Mouse (Mus musculus): ENCODE measurements around the gene Tmem40. TPM values are rescaled to one million over a fixed set of nuclear protein-coding genes. Genes with fewer than 3 reads are reported as not detected.

Tmem40 gene
- total and polyA plus RNA-seq, 3 experiments, result 13.8 to 16.4 TPM; not detected in 1

GRCm38 (mm10) chr6:115803541-115804382 lies 41.6 kb upstream of the Tmem40 start:
- Histone ChIP-seq H3K36me3 (ENCODE audit: control insufficient read depth in 1 of 2, insufficient read depth in 2 of 2, low read length in 2 of 2) (peaks cover 6 to 14% of the 10 kb centered on the region in 2 experiments), H3K9me3 (replicated peaks; ENCODE audit: insufficient read depth, low read length) (no peaks in the 10 kb centered on the region)
- peak; percentile 83 for DNase-seq (ENCODE audit: low read depth, low spot score)

GRCm38 (mm10) chr6:115801811-115802210 lies 39.6 kb upstream of the Tmem40 start:
- Histone ChIP-seq H3K4me1 (ENCODE audit: control insufficient read depth in 1 of 2, insufficient read depth in 2 of 2, low read length in 2 of 2) (0 out of 4 replicates have a peak, but pooled peaks cover 0 to 8% of the 10 kb centered on the region in 2 experiments), H3K36me3 (ENCODE audit: control insufficient read depth in 1 of 2, insufficient read depth in 2 of 2, low read length in 2 of 2) (peaks cover 6 to 8% of the 10 kb centered on the region in 2 experiments)
- TF ChIP-seq MXI1 (IDR thresholded peaks at IDR 0.05; ENCODE audit: low read depth, low read length), result no peak
- no peak for TF ChIP-seq ZMIZ1 (IDR thresholded peaks at IDR 0.05; ENCODE audit: low read depth, low read length)
- no peak for TF ChIP-seq USF2 (IDR thresholded peaks at IDR 0.05; ENCODE audit: borderline replicate concordance in 1 of 2, insufficient read depth in 1 of 2, low read depth in 1 of 2, low read length in 2 of 2)
- no peak for TF ChIP-seq POLR2AphosphoS5 (IDR thresholded peaks at IDR 0.05; ENCODE audit: borderline replicate concordance, low read depth, low read length)
- no peak for TF ChIP-seq EP300 (IDR thresholded peaks at IDR 0.05; ENCODE audit: low read depth in 1 of 2, low read length in 2 of 2)
- TF ChIP-seq CTCF (IDR thresholded peaks at IDR 0.05 in 2 of 3, conservative IDR thresholded peaks at IDR 0.05 in 1 of 3; ENCODE audit: control insufficient read depth in 1 of 3, insufficient read depth in 1 of 3, low read depth in 2 of 3, low read length in 3 of 3, poor library complexity in 1 of 3, severe bottlenecking in 1 of 3), result no peak
- no peak for TF ChIP-seq ETS1 (IDR thresholded peaks at IDR 0.05; ENCODE audit: low read depth, low read length)
- TF ChIP-seq SMC3 (IDR thresholded peaks at IDR 0.05; ENCODE audit: low read depth, low read length), result no peak
- TF ChIP-seq MAZ (IDR thresholded peaks at IDR 0.05; ENCODE audit: low read depth, low read length), result no peak
- TF ChIP-seq NRF1 (IDR thresholded peaks at IDR 0.05; ENCODE audit: insufficient read depth, low read depth, low read length, poor library complexity, severe bottlenecking), result no peak
- no peak for TF ChIP-seq JUND (IDR thresholded peaks at IDR 0.05; ENCODE audit: low read depth, low read length)
- TF ChIP-seq SIN3A (IDR thresholded peaks at IDR 0.05; ENCODE audit: low read length), result no peak
- TF ChIP-seq ZNF384 (IDR thresholded peaks at IDR 0.05; ENCODE audit: low read depth, low read length), result no peak
- TF ChIP-seq TCF12 (IDR thresholded peaks at IDR 0.05; ENCODE audit: low read depth, low read length), result no peak
- TF ChIP-seq TAL1 (IDR thresholded peaks at IDR 0.05; ENCODE audit: low read length), result no peak
- TF ChIP-seq GABPA (IDR thresholded peaks at IDR 0.05; ENCODE audit: low read depth, low read length), result no peak

More at GRCm38 (mm10) chr6:115803541-115804382, 41.6 kb upstream of the Tmem40 start:
- H3K27me3 ChIP-seq (ENCODE audit: control insufficient read depth in 1 of 2, insufficient read depth in 2 of 2, low read length in 2 of 2), result no peaks in the 10 kb centered on the region
- 0 out of 4 replicates have a peak, but pooled peaks cover 0 to 8% of the 10 kb centered on the region in 2 experiments for H3K4me1 ChIP-seq (ENCODE audit: control insufficient read depth in 1 of 2, insufficient read depth in 2 of 2, low read length in 2 of 2)
- H3K9ac ChIP-seq (ENCODE audit: control insufficient read depth, low read depth, low read length, poor library complexity, severe bottlenecking), result no peak overlapping the region
- H3K79me2 ChIP-seq (ENCODE audit: control insufficient read depth, insufficient read depth, low read length, poor library complexity), result peaks cover 29% of the 10 kb centered on the region
- no peak overlapping the region for H3K27ac ChIP-seq (ENCODE audit: control insufficient read depth, low read depth, low read length)
- TF ChIP-seq RAD21 (IDR thresholded peaks at IDR 0.05; ENCODE audit: low read depth, low read length), result peak; percentile 64
- TF ChIP-seq JUND (IDR thresholded peaks at IDR 0.05; ENCODE audit: low read depth, low read length), result no peak
- TF ChIP-seq ZNF384 (IDR thresholded peaks at IDR 0.05; ENCODE audit: low read depth, low read length), result peak; percentile 79
- TF ChIP-seq MAFK (IDR thresholded peaks at IDR 0.05; ENCODE audit: borderline replicate concordance, low read depth, low read length), result no peak
- TF ChIP-seq USF2 (IDR thresholded peaks at IDR 0.05; ENCODE audit: borderline replicate concordance in 1 of 2, insufficient read depth in 1 of 2, low read depth in 1 of 2, low read length in 2 of 2), result no peak
- no peak for TF ChIP-seq RCOR1 (IDR thresholded peaks at IDR 0.05; ENCODE audit: low read depth, low read length)
- no peak for TF ChIP-seq KAT2A (conservative IDR thresholded peaks at IDR 0.05; ENCODE audit: low read depth, low read length)
- no peak for TF ChIP-seq GATA1 (IDR thresholded peaks at IDR 0.05; ENCODE audit: low read depth, low read length)
- TF ChIP-seq SMC3 (IDR thresholded peaks at IDR 0.05; ENCODE audit: low read depth, low read length), result peak; percentile 63
- TF ChIP-seq CHD1 (IDR thresholded peaks at IDR 0.05; ENCODE audit: low read depth, low read length), result no peak
- peak; percentile 81 for TF ChIP-seq POLR2AphosphoS2 (IDR thresholded peaks at IDR 0.05; ENCODE audit: low read length)
- TF ChIP-seq GABPA (IDR thresholded peaks at IDR 0.05; ENCODE audit: low read depth, low read length), result no peak
- no peak for TF ChIP-seq MYB (IDR thresholded peaks at IDR 0.05; ENCODE audit: low read depth, low read length)
- TF ChIP-seq POLR2AphosphoS5 (IDR thresholded peaks at IDR 0.05; ENCODE audit: borderline replicate concordance, low read depth, low read length), result no peak
- no peak for TF ChIP-seq MAX (IDR thresholded peaks at IDR 0.05; ENCODE audit: low read length)
- TF ChIP-seq TCF12 (IDR thresholded peaks at IDR 0.05; ENCODE audit: low read depth, low read length), result no peak
- no peak for TF ChIP-seq HCFC1 (IDR thresholded peaks at IDR 0.05; ENCODE audit: low read depth, low read length)
- no peak for TF ChIP-seq TBP (IDR thresholded peaks at IDR 0.05; ENCODE audit: low read depth, low read length)
- no peak for TF ChIP-seq MEF2A (IDR thresholded peaks at IDR 0.05; ENCODE audit: extremely low read depth, insufficient replicate concordance, low read depth, low read length, poor library complexity, severe bottlenecking)
- TF ChIP-seq MXI1 (IDR thresholded peaks at IDR 0.05; ENCODE audit: low read depth, low read length), result no peak
- TF ChIP-seq ETS1 (IDR thresholded peaks at IDR 0.05; ENCODE audit: low read depth, low read length), result 0 out of 2 replicates have a peak, but pooled peaks have one; percentile 5
- TF ChIP-seq ZMIZ1 (IDR thresholded peaks at IDR 0.05; ENCODE audit: low read depth, low read length), result no peak
- TF ChIP-seq MYC (IDR thresholded peaks at IDR 0.05; ENCODE audit: low read depth, low read length), result no peak
- no peak for TF ChIP-seq BHLHE40 (IDR thresholded peaks at IDR 0.05; ENCODE audit: borderline replicate concordance, low read depth, low read length)
- peak in 1 of 2 experiments; percentile 21; a peak in 2 of 4 replicates for TF ChIP-seq POLR2A (IDR thresholded peaks at IDR 0.05; ENCODE audit: control insufficient read depth in 1 of 2, insufficient read depth in 1 of 2, low read depth in 1 of 2, low read length in 2 of 2, poor library complexity in 1 of 2)
- TF ChIP-seq ZKSCAN1 (IDR thresholded peaks at IDR 0.05; ENCODE audit: low read depth, low read length), result peak; percentile 62; the same call in 1 of the 2 replicates
- no peak for TF ChIP-seq EP300 (IDR thresholded peaks at IDR 0.05; ENCODE audit: low read depth in 1 of 2, low read length in 2 of 2)
- TF ChIP-seq CTCF (IDR thresholded peaks at IDR 0.05 in 2 of 3, conservative IDR thresholded peaks at IDR 0.05 in 1 of 3; ENCODE audit: control insufficient read depth in 1 of 3, insufficient read depth in 1 of 3, low read depth in 2 of 3, low read length in 3 of 3, poor library complexity in 1 of 3, severe bottlenecking in 1 of 3), result peak; percentile 53 to 67 (median 58)
- no peak for TF ChIP-seq NRF1 (IDR thresholded peaks at IDR 0.05; ENCODE audit: insufficient read depth, low read depth, low read length, poor library complexity, severe bottlenecking)
- TF ChIP-seq USF1 (IDR thresholded peaks at IDR 0.05; ENCODE audit: low read depth, low read length), result no peak
- TF ChIP-seq MAZ (IDR thresholded peaks at IDR 0.05; ENCODE audit: low read depth, low read length), result no peak
- TF ChIP-seq NELFE (IDR thresholded peaks at IDR 0.05; ENCODE audit: low read depth, low read length), result peak; percentile 13; the same call in 1 of the 2 replicates
- TF ChIP-seq ZC3H11A (IDR thresholded peaks at IDR 0.05; ENCODE audit: low read depth, low read length), result peak; percentile 50
- no peak overlapping the region for H3K4me3 ChIP-seq (ENCODE audit: control insufficient read depth in 1 of 2, insufficient read depth in 1 of 2, low read depth in 2 of 2, low read length in 2 of 2)

More at GRCm38 (mm10) chr6:115801811-115802210, 39.6 kb upstream of the Tmem40 start:
- Histone ChIP-seq H3K79me2 (ENCODE audit: control insufficient read depth, insufficient read depth, low read length, poor library complexity) (peaks cover 12% of the 10 kb centered on the region), H3K9ac (ENCODE audit: control insufficient read depth, low read depth, low read length, poor library complexity, severe bottlenecking) (no peak overlapping the region), H3K4me3 (ENCODE audit: control insufficient read depth in 1 of 2, insufficient read depth in 1 of 2, low read depth in 2 of 2, low read length in 2 of 2) (no peak overlapping the region), H3K27ac (ENCODE audit: control insufficient read depth, low read depth, low read length) (no peak overlapping the region), H3K27me3 (ENCODE audit: control insufficient read depth in 1 of 2, insufficient read depth in 2 of 2, low read length in 2 of 2) (no peaks in the 10 kb centered on the region), H3K9me3 (replicated peaks; ENCODE audit: insufficient read depth, low read length) (no peaks in the 10 kb centered on the region)
- DNase-seq (ENCODE audit: low read depth, low spot score), result no peak
